Mouse (Mus musculus) embryonic fibroblast, embryonic 13.5 days (primary cell): ENCODE measurements around the gene Otulin.

Experiments
- CTCF ChIP-seq: IDR thresholded peaks from 2 replicates; pipeline ENCODE4 v1.5.1; 2011; ENCODE audit warnings: mild to moderate bottlenecking, control low read depth, low read length, moderate library complexity, borderline replicate concordance; ENCODE audit not compliant: insufficient read depth
- POLR2A ChIP-seq: IDR thresholded peaks from 2 replicates; pipeline ENCODE4 v1.6.1; 2011; ENCODE audit warnings: low read depth, mild to moderate bottlenecking, control low read depth, low read length, moderate library complexity

- TF ChIP-seq CTCF (no peak), POLR2A (no peak)
Observed at GRCm38 (mm10) chr15:27493516-27493915, 137.0 kb downstream of the Otulin start.
